8 mouse cellular contexts compared by ENCODE assay signal in genomic region chr9:111118891-111119441, GRCm38 (mm10). TPM values are rescaled to one million over a fixed set of nuclear protein-coding genes. Genes with fewer than 3 reads are reported as not detected.
DNase-seq lines count a peak whose midpoint lies in the region; ATAC-seq and TF ChIP-seq lines count a peak whose summit lies in the region.

No protein-coding gene starts in this region.

- H3K4me1 ChIP-seq in forebrain, embryonic 12.5 days, result peaks cover 28% of the 10 kb centered on the region
- peaks cover 4% of the 10 kb centered on the region; the same call in 1 of the 2 replicates for H3K4me1 ChIP-seq in hindbrain, postnatal 0 days (ENCODE audit: insufficient read depth, low read length)
- peaks cover 24% of the 10 kb centered on the region for H3K4me1 ChIP-seq in liver, embryonic 16.5 days (ENCODE audit: control insufficient read depth, low read depth, low read length)
- peaks cover 16% of the 10 kb centered on the region for H3K4me1 ChIP-seq in small intestine, adult 2 months (ENCODE audit: control insufficient read depth, insufficient read depth, insufficient read length, low read length)

- peak overlapping the region; percentile 85; the same call in 1 of the 2 replicates for H3K27ac ChIP-seq in forebrain, embryonic 12.5 days
- 0 out of 2 replicates have a peak overlapping the region, but pooled peaks have one; percentile 80 for H3K27ac ChIP-seq in hindbrain, postnatal 0 days
- H3K27ac ChIP-seq in liver, embryonic 16.5 days (ENCODE audit: low read length), result peak overlapping the region; percentile 83
- H3K27ac ChIP-seq in small intestine, adult 2 months (ENCODE audit: insufficient read depth, low read depth, low read length), result peak overlapping the region; percentile 89

- H3K9me3 ChIP-seq in forebrain, embryonic 12.5 days, result no peaks in the 10 kb centered on the region
- no peaks in the 10 kb centered on the region for H3K9me3 ChIP-seq in hindbrain, postnatal 0 days (ENCODE audit: low read length)
- no peaks in the 10 kb centered on the region for H3K9me3 ChIP-seq in liver, embryonic 16.5 days (replicated peaks; ENCODE audit: control insufficient read depth, low read length)

- peak; percentile 85 for DNase-seq in adrenal gland, adult 2 months
- peak; percentile 43 for DNase-seq in hindbrain, postnatal 0 days (ENCODE audit: low spot score)
- DNase-seq in cerebellum, postnatal 10 days, result no peak
- DNase-seq in ovary, postnatal 36 days (ENCODE audit: low spot score), result no peak

- peak overlapping the region; percentile 75 for H3K4me2 ChIP-seq in forebrain, embryonic 12.5 days
- peak overlapping the region; percentile 89 for H3K4me2 ChIP-seq in hindbrain, postnatal 0 days (ENCODE audit: low read depth, low read length)
- H3K4me2 ChIP-seq in liver, embryonic 16.5 days (ENCODE audit: low read depth, low read length), result peak overlapping the region; percentile 91

- peak overlapping the region; percentile 91 for H3K9ac ChIP-seq in forebrain, embryonic 12.5 days
- H3K9ac ChIP-seq in hindbrain, postnatal 0 days (replicated peaks; ENCODE audit: low read length), result peak overlapping the region; percentile 83
- peak overlapping the region; percentile 81 for H3K9ac ChIP-seq in liver, embryonic 16.5 days (ENCODE audit: low read depth, low read length)

- TF ChIP-seq POLR2A in small intestine, adult 2 months (IDR thresholded peaks at IDR 0.05; ENCODE audit: low read depth, low read length), result no peak

- no peaks in the 10 kb centered on the region for H3K36me3 ChIP-seq in forebrain, embryonic 12.5 days (replicated peaks)
- H3K36me3 ChIP-seq in hindbrain, postnatal 0 days (ENCODE audit: insufficient read depth, low read length), result no peaks in the 10 kb centered on the region
- no peaks in the 10 kb centered on the region for H3K36me3 ChIP-seq in liver, embryonic 16.5 days (ENCODE audit: control insufficient read depth, insufficient read depth)
- no peaks in the 10 kb centered on the region for H3K36me3 ChIP-seq in small intestine, adult 2 months (ENCODE audit: control insufficient read depth, insufficient read depth, low read length)

- H3K4me3 ChIP-seq in forebrain, embryonic 12.5 days (replicated peaks), result peak overlapping the region; percentile 97
- peak overlapping the region; percentile 99 for H3K4me3 ChIP-seq in hindbrain, postnatal 0 days (ENCODE audit: low read length)
- H3K4me3 ChIP-seq in liver, embryonic 16.5 days (ENCODE audit: low read depth, low read length), result peak overlapping the region; percentile 97
- peak overlapping the region; percentile 84; the same call in 1 of the 2 replicates for H3K4me3 ChIP-seq in small intestine, adult 2 months (ENCODE audit: low read depth, low read length)

- TF ChIP-seq CTCF in hindbrain, postnatal 0 days (IDR thresholded peaks at IDR 0.05; ENCODE audit: low read depth), result no peak
- TF ChIP-seq CTCF in small intestine, adult 2 months (IDR thresholded peaks at IDR 0.05; ENCODE audit: extremely low read depth, insufficient read length, insufficient replicate concordance, low read depth, low read length), result no peak

- 16% methylated on average over 17 of the region's 17 CpGs for WGBS in forebrain, embryonic 12.5 days
- 12% methylated on average over 17 of the region's 17 CpGs for WGBS in hindbrain, postnatal 0 days
- 5% methylated on average over 17 of the region's 17 CpGs for WGBS in liver, embryonic 16.5 days (ENCODE audit: insufficient replicate concordance)
- WGBS in small intestine, adult 2 months, result 1% methylated on average over 17 of the region's 17 CpGs

- peak; percentile 44 for ATAC-seq in CD4-positive, CD25-positive, alpha-beta regulatory T cell, adult 4 months
- no peak for ATAC-seq in forebrain, embryonic 12.5 days (ENCODE audit: low FRiP score)
- no peak for ATAC-seq in hindbrain, postnatal 0 days
- peak; percentile 17; the same call in 1 of the 2 replicates for ATAC-seq in liver, embryonic 16.5 days (ENCODE audit: low read depth)

- no peaks in the 10 kb centered on the region for H3K27me3 ChIP-seq in forebrain, embryonic 12.5 days
- no peaks in the 10 kb centered on the region for H3K27me3 ChIP-seq in hindbrain, postnatal 0 days (ENCODE audit: insufficient read depth, low read length)
- no peaks in the 10 kb centered on the region for H3K27me3 ChIP-seq in liver, embryonic 16.5 days (ENCODE audit: control insufficient read depth, insufficient read depth, low read depth, low read length)
- H3K27me3 ChIP-seq in small intestine, adult 2 months (ENCODE audit: control insufficient read depth, insufficient read depth, low read length), result no peaks in the 10 kb centered on the region

RNA-seq across cellular contexts. Expression of gene Lrrfip2, which starts 1.6 kb away (rescaled TPM):
- polyA plus RNA-seq in CD4-positive, CD25-positive, alpha-beta regulatory T cell, adult 4 months (2017; shearing (Covaris generic)), result 1 to 10 TPM; 8.2 to 9.6 TPM
- total RNA-seq in adrenal gland, adult 2 months (2021), result 10 to 100 TPM; 51.4 to 60.7 TPM
- 10.7 and 11.6 TPM in 2 replicates for polyA plus RNA-seq in adrenal gland, adult 2 months (2012; rRNA removed)
- 48.8 and 52.8 TPM in 2 replicates for polyA plus RNA-seq in forebrain, embryonic 12.5 days (2016; fragmentation: Nextera tagmentation; extraction: Ambion mirVana)
- total RNA-seq in hindbrain, postnatal 0 days (2014; rRNA removed), result 20.8 and 24.9 TPM in 2 replicates
- polyA plus RNA-seq in hindbrain, postnatal 0 days (2015; fragmentation: Nextera tagmentation; extraction: Ambion mirVana), result 38.8 and 40.0 TPM in 2 replicates
- polyA plus RNA-seq in liver, embryonic 16.5 days (2015; fragmentation: Nextera tagmentation; extraction: Ambion mirVana), result 16.2 and 16.9 TPM in 2 replicates
- 3.7 and 15.3 TPM in 2 replicates for polyA plus RNA-seq in small intestine, adult 2 months (2012; rRNA removed)

Comparison
In these comparisons a context has a peak if more than half of its experiments do, and no peak if none do; other contexts are left out.
1. ATAC-seq: peak in CD4-positive, CD25-positive, alpha-beta regulatory T cell, adult 4 months (single experiment) and liver, embryonic 16.5 days (single experiment); none in forebrain, embryonic 12.5 days (single experiment) and hindbrain, postnatal 0 days (single experiment).
2. DNase-seq: peak in adrenal gland, adult 2 months (single experiment) and hindbrain, postnatal 0 days (single experiment); none in cerebellum, postnatal 10 days (0 of 2) and ovary, postnatal 36 days (single experiment).
3. Peak in every context shown above with its lines, with median percentiles within 50 percentile points of each other: H3K27ac ChIP-seq, H3K4me2 ChIP-seq, H3K4me3 ChIP-seq and H3K9ac ChIP-seq.